Mouse (Mus musculus): ENCODE measurements around the gene Spata33.

Gene Spata33

DNA sequence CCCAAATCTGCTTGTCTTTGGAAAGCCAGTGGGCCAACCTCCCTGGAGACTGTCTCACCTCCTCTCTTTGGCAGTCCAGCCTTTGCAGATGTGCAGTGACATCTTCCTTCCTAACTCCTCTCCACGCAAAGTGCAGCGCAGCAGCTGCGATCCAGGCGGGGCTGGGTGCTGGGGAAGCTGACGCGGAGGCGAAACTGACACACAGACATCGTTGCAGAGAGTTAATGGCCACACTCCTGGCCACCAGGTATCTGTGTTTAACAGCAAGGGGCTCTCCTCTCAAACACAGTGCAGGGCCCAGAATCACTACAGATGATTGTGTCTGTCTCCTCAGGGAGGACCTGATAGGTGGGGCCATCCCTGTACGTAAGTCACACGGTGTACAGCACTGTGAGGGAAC lies 58.5 kb downstream of the Spata33 start:
- DNase-seq (ENCODE audit: low read depth, low spot score) = no peak
